Mouse (Mus musculus) inflammation-experienced regulatory T-cells, adult 6 months (primary cell): ENCODE measurements around the gene 2700049A03Rik. TPM values are rescaled to one million over a fixed set of nuclear protein-coding genes. Genes with fewer than 3 reads are reported as not detected.

Experiments used
- ATAC-seq: one replicate; pipeline ENCODE4 v1.8.0; 2017
- polyA plus RNA-seq, 3 experiments: library from polyadenylated mRNA; unstranded; fragments of 100-300 nt; shearing (Covaris generic); gene quantifications; one replicate each; pipeline ENCODE4 v1.2.1; 2017

The 2700049A03Rik gene
- polyA plus RNA-seq, 3 experiments from 2014 or later = 8.3 to 13.9 (median 11.3) TPM

DNA sequence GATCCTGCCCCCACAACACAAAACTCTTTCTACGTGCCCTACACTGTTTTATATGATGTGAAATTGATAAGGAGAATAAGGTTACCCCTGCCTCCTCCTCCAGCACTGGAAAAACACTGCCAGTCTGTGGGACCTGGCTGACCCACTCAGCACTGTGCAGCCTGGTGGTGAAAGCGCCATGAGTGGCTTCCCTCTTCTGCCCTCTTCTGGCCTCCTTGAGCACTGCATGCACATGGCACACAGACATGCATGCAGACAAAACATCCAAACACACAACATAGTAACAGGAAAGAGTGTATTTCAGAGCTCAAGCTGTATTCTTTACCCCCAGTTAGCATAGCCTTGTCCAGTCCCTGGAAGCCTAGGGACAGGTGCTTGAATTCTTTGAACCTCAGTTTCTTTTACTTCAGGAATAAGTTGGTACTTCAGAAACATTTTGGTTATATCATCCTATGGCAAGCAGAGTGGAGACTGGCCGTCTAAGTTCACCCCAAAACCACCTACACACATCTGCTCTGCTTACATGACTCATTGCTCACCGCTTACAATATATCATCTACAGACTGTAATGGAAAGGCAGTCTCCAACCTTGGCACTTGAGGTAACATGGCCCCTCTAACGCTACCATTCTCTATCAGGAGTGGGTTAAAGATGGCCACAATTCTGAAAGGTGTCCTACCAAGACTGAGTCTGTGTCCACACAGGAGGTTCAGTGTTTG, 138.0 kb downstream of the 2700049A03Rik start:
- ATAC-seq = no peak

- no peak for ATAC-seq
Measured at GRCm38 (mm10) chr12:71275906-71276595, 139.4 kb downstream of the 2700049A03Rik start.

- ATAC-seq = no peak
Measured at GRCm38 (mm10) chr12:71279521-71280262, 143.0 kb downstream of the 2700049A03Rik start.

- ATAC-seq = no peak
Measured at GRCm38 (mm10) chr12:71281201-71281768, 144.6 kb downstream of the 2700049A03Rik start.

DNA sequence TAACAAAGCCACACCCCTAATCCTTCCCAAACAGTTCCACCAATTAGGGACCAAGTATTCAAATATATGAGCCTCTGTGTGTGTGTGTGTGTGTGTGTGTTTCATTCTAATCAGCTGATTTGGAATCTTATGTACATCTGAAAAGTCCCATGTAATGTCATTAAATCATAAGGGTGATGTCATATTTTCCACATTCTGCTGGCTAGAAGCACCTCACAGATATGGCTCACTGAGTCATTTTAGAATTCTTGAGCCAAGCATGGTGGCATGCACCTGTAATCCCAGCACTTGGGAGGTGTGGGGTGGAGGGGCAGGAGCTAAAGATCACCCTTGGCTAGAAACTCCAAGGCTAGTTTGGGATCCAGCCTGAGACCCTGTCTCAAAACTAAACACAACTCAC, 148.8 kb downstream of the 2700049A03Rik start:
- no peak for ATAC-seq

- no peak for ATAC-seq
Measured at GRCm38 (mm10) chr12:71290460-71290859, 153.8 kb downstream of the 2700049A03Rik start.

Other genes starting within 250 kb of the 2700049A03Rik start
- 100 to 1,000 TPM; 195 to 260 (median 256) TPM for gene Actr10, start 199.0 kb upstream of the 2700049A03Rik start, polyA plus RNA-seq
- 100 to 1,000 TPM; 348 to 426 (median 406) TPM for gene Psma3, start 162.2 kb upstream of the 2700049A03Rik start, polyA plus RNA-seq
- 100 to 1,000 TPM in 1 of 3 experiments, 10 to 100 TPM in 2; 83.6 to 104 (median 99.6) TPM for gene Arid4a, start 120.9 kb upstream of the 2700049A03Rik start, polyA plus RNA-seq
- gene Tomm20l, start 25.4 kb upstream of the 2700049A03Rik start, polyA plus RNA-seq = not detected
- gene Timm9, start 164 bp upstream of the 2700049A03Rik start, polyA plus RNA-seq = 10 to 100 TPM; 30.4 to 48.3 (median 38.9) TPM
- gene Dact1, start 173.0 kb downstream of the 2700049A03Rik start, polyA plus RNA-seq = not detected